Mouse (Mus musculus) inflammation-experienced regulatory T-cells, adult 16 weeks (primary cell): ENCODE measurements around the gene Olfr204. TPM values are rescaled to one million over a fixed set of nuclear protein-coding genes. Genes with fewer than 3 reads are reported as not detected.

Experiments used
- polyA plus RNA-seq: library from polyadenylated mRNA; unstranded; fragments of 100-300 nt; shearing (Covaris generic); gene quantifications from one replicate; pipeline ENCODE4 v1.2.1, GENCODE M21; 2017

The Olfr204 gene
- not detected for polyA plus RNA-seq

GRCm38 (mm10) chr16:59318148-59318547, at the start of gene Olfr204:
Gene Olfr204, minus strand, starts transcription at chr16:59318248.

GRCm38 (mm10) chr16:59363893-59364292, 45.8 kb upstream of the Olfr204 start, which contains the start of gene Olfr209:
Gene Olfr209, minus strand, starts transcription at chr16:59363993.

GRCm38 (mm10) chr16:59349146-59349545, 31.1 kb upstream of the Olfr204 start, which contains the start of gene Olfr206:
Gene Olfr206, minus strand, starts transcription at chr16:59349246.

GRCm38 (mm10) chr16:59331038-59331437, 13.0 kb upstream of the Olfr204 start, which contains the start of gene Olfr205:
Gene Olfr205, minus strand, starts transcription at chr16:59331138.

GRCm38 (mm10) chr16:59298581-59298980, 19.5 kb downstream of the Olfr204 start, which contains the start of gene Olfr203:
Gene Olfr203, plus strand, starts transcription at chr16:59298881.

GRCm38 (mm10) chr16:59286693-59287092, 31.4 kb downstream of the Olfr204 start, which contains the start of gene Olfr202:
Gene Olfr202, minus strand, starts transcription at chr16:59286793.

GRCm38 (mm10) chr16:59272532-59272931, 45.5 kb downstream of the Olfr204 start, which contains the start of gene Olfr201:
Gene Olfr201, minus strand, starts transcription at chr16:59272632.

Other genes with a start within 250 kb of the Olfr204 start
- gene Olfr190, start 240.2 kb downstream of the Olfr204 start, polyA plus RNA-seq = not detected
- not detected for gene Olfr191, start 228.4 kb downstream of the Olfr204 start, polyA plus RNA-seq
- gene Olfr193, start 206.4 kb downstream of the Olfr204 start, polyA plus RNA-seq = not detected
- not detected for gene Olfr194, start 197.2 kb downstream of the Olfr204 start, polyA plus RNA-seq
- not detected for gene Olfr195, start 171.2 kb downstream of the Olfr204 start, polyA plus RNA-seq
- gene Olfr196, start 147.8 kb downstream of the Olfr204 start, polyA plus RNA-seq = not detected
- gene Olfr198, start 114.7 kb downstream of the Olfr204 start, polyA plus RNA-seq = not detected
- gene Olfr199, start 98.5 kb downstream of the Olfr204 start, polyA plus RNA-seq = not detected
- gene Olfr201, start 45.6 kb downstream of the Olfr204 start, polyA plus RNA-seq = not detected
- gene Olfr202, start 31.5 kb downstream of the Olfr204 start, polyA plus RNA-seq = not detected
- gene Olfr203, start 19.4 kb downstream of the Olfr204 start, polyA plus RNA-seq = not detected
- gene Olfr205, start 12.9 kb upstream of the Olfr204 start, polyA plus RNA-seq = not detected
- not detected for gene Olfr206, start 31.0 kb upstream of the Olfr204 start, polyA plus RNA-seq
- not detected for gene Olfr209, start 45.7 kb upstream of the Olfr204 start, polyA plus RNA-seq
- gene Gabrr3, start 89.1 kb upstream of the Olfr204 start, polyA plus RNA-seq = 0.07 TPM
- gene Riox2, start 153.5 kb upstream of the Olfr204 start, polyA plus RNA-seq = 94.6 TPM